Mouse (Mus musculus) liver, embryonic 13.5 days (tissue): ENCODE results near the gene Chd2. TPM values are rescaled to one million over a fixed set of nuclear protein-coding genes. Genes with fewer than 3 reads are reported as not detected.

Experiments
- ATAC-seq: fragments of 200-750 bp; cut with Nextera tagmentation; 2 replicates; pipeline ENCODE4 v1.8.0; 2017; ENCODE audit warnings: low read depth, mild to moderate bottlenecking, moderate number of reproducible peaks, moderate library complexity
- DNase-seq: peaks from one replicate; pipeline ENCODE4 v3.0.0; 2022
- H3K27ac ChIP-seq: fragments of 300-500 bp; sonication (generic); 2 replicates; pipeline ENCODE4 v1.5.1; 2015; ENCODE audit warnings: moderate library complexity, mild to moderate bottlenecking, inconsistent platforms
- H3K27me3 ChIP-seq: fragments of 300-500 bp; sonication (generic); 2 replicates; pipeline ENCODE4 v1.6.1; 2015; ENCODE audit warnings: mild to moderate bottlenecking, inconsistent platforms
- H3K36me3 ChIP-seq: fragments of 300-500 bp; sonication (generic); 2 replicates; pipeline ENCODE4 v1.6.1; 2015; ENCODE audit warnings: mild to moderate bottlenecking, inconsistent platforms
- H3K4me1 ChIP-seq: fragments of 300-500 bp; sonication (generic); replicated peaks from 2 replicates; pipeline ENCODE4 v1.6.1; 2015; ENCODE audit warnings: inconsistent platforms
- H3K4me2 ChIP-seq: fragments of 300-500 bp; sonication (generic); 2 replicates; pipeline ENCODE4 v1.6.1; 2015; ENCODE audit warnings: inconsistent platforms, mild to moderate bottlenecking, moderate library complexity
- H3K4me3 ChIP-seq: fragments of 300-500 bp; sonication (generic); replicated peaks from 2 replicates; pipeline ENCODE4 v1.5.1; 2015; ENCODE audit warnings: mild to moderate bottlenecking, inconsistent platforms
- H3K9ac ChIP-seq: fragments of 300-500 bp; sonication (generic); 2 replicates; pipeline ENCODE4 v1.6.1; 2015; ENCODE audit warnings: mild to moderate bottlenecking, inconsistent platforms
- H3K9me3 ChIP-seq: fragments of 300-500 bp; sonication (generic); replicated peaks from 2 replicates; pipeline ENCODE4 v1.6.1; 2016; ENCODE audit warnings: inconsistent platforms
- WGBS: fragments of 180-500 bp; shearing (Covaris S2); methylation state at CpG from one replicate; pipeline ENCODE4 v1.1.7; 2015; ENCODE audit not compliant: insufficient replicate concordance; 5-methylcytosine and 5-hydroxymethylcytosine counted together
- polyA plus RNA-seq: library from polyadenylated mRNA; unstranded; fragments of >200 nt; fragmentation: Nextera tagmentation; extraction: Ambion mirVana; gene quantifications from 2 replicates; pipeline ENCODE4 v1.2.1, GENCODE M21; 2015

Chd2 gene
- polyA plus RNA-seq, 1 experiment from 2014 or later = 18.8 TPM

DNA sequence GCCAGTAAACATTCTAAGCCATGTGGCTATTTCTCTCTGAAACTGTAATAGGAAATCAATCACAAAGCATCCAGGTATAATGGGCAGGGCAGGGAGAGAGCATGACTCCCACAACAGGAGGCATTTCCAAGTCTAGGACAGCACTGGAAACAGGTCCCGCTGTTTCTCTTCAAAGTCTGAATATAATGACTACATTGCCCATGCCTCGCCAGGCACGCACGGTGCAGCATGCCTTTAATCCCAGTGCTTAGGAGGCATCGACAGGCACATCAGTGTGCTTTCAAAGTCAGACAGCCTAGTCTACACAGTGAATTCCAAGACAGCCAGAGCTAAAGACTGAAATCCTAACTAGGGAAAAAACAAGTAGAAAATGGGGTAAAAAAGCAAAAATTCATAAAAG, 24.8 kb downstream of the Chd2 start:
- 85% methylated on average over 5 of the region's 5 CpGs for WGBS
- Histone ChIP-seq H3K27ac (peak overlapping the region; percentile 91), H3K4me1 (peaks cover 53% of the 10 kb centered on the region), H3K9me3 (no peaks in the 10 kb centered on the region), H3K4me3 (peak overlapping the region; percentile 16), H3K36me3 (peaks cover 75% of the 10 kb centered on the region), H3K4me2 (peak overlapping the region; percentile 46), H3K27me3 (no peaks in the 10 kb centered on the region), H3K9ac (peak overlapping the region; percentile 62)
- DNase-seq (no peak), ATAC-seq (no peak)

DNA sequence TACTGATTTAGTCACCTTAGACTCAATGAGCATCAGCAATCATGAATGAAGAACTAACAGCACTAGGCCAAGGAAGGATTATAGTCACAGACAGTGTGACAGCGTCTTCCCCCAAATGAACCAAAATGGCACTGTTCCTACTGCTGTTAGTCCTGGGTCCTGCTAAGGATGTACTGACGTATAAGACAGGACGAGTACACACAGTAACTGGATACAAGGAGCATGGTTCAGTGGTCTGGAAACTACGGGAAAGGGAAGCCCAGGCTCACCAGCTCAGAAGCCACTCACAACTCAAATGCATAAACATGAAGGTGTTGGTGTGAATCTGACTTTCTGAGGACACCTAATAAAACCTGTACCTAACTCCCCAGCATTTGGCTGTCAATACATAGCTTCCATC, 27.1 kb downstream of the Chd2 start:
- Histone ChIP-seq H3K36me3 (peaks cover 78% of the 10 kb centered on the region), H3K9ac (no peak overlapping the region), H3K4me2 (no peak overlapping the region), H3K27me3 (no peaks in the 10 kb centered on the region), H3K27ac (no peak overlapping the region), H3K4me1 (peaks cover 37% of the 10 kb centered on the region), H3K9me3 (no peaks in the 10 kb centered on the region), H3K4me3 (no peak overlapping the region)
- ATAC-seq = no peak
- WGBS = 89% methylated on average over 4 of the region's 4 CpGs
- DNase-seq = no peak

DNA sequence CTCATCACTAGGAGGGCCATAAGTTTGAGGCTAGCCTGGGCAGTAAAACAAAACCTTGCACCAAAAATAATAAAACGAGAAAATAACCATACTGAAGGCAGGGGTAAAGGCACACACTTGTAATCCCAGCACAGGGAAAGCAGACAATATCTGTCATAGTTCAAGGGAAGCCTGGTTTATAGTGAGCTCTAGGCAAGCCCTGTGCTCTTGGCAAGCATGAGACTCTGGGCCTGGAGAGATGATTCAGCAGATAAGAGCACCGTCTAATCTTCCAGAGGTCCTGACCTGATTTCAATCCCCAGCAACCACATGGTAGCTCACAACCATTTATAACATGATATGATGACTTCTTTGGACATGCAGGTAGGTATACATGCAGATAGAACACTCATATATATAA, 29.2 kb downstream of the Chd2 start:
- H3K9ac ChIP-seq = no peak overlapping the region
- peaks cover 17% of the 10 kb centered on the region for H3K4me1 ChIP-seq
- no peak overlapping the region for H3K4me2 ChIP-seq
- no peaks in the 10 kb centered on the region for H3K27me3 ChIP-seq
- H3K27ac ChIP-seq = no peak overlapping the region
- H3K36me3 ChIP-seq = peaks cover 88% of the 10 kb centered on the region
- H3K9me3 ChIP-seq = no peaks in the 10 kb centered on the region
- ATAC-seq (no peak), DNase-seq (no peak)
- H3K4me3 ChIP-seq = no peak overlapping the region
- 47% methylated on average over 2 of the region's 2 CpGs for WGBS

DNA sequence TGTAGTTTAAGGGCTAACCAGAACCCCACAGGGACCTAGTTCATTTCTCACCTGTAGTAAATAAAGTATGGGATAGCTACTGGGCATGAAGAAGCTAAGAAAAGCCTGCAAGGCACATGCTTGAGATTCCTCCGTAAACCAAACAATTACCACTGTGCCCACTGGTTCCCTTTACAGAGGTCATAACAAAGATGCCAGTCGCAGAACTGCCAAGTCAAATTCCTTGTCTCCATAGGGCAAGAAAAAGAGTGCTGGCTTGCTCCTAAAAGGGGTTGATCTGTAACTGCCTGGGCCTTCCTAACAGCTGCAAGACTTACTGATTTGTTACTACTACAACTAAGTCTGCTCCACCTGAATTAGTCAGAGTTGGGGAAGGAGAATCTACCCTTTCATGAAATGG, 32.9 kb downstream of the Chd2 start:
- ATAC-seq (no peak), DNase-seq (no peak)
- Histone ChIP-seq H3K4me2 (no peak overlapping the region), H3K36me3 (peaks cover 91% of the 10 kb centered on the region), H3K9ac (no peak overlapping the region), H3K27me3 (no peaks in the 10 kb centered on the region), H3K4me3 (no peak overlapping the region), H3K27ac (no peak overlapping the region), H3K9me3 (no peaks in the 10 kb centered on the region), H3K4me1 (no peaks in the 10 kb centered on the region)
- 96% methylated on average over 2 of the region's 2 CpGs for WGBS

DNA sequence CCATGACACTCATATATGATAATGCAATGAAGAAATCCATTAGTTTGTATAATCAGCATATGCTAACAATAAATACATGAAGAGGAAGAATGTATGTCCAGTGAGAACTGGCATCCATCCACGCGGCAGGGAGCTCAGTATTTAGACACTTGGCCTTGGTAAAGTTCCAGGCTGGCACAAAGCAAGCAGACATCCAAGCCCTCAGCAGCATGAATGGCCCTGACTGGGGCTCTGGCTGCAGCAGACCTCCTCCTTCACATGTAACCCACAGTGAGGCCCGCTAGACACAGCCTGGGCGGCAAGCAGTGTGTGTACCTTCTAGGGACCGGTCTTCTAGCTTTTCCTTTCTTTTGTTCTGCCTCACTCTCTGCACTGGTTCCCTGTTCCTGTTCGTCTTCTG, 34.1 kb downstream of the Chd2 start:
- 96% methylated on average over 6 of the region's 6 CpGs for WGBS
- Histone ChIP-seq H3K4me3 (no peak overlapping the region), H3K9ac (no peak overlapping the region), H3K4me2 (no peak overlapping the region), H3K27ac (no peak overlapping the region), H3K27me3 (no peaks in the 10 kb centered on the region), H3K4me1 (no peaks in the 10 kb centered on the region), H3K9me3 (no peaks in the 10 kb centered on the region), H3K36me3 (peaks cover 90% of the 10 kb centered on the region)
- DNase-seq (no peak), ATAC-seq (peak; percentile 23; the same call in 1 of the 2 replicates)

DNA sequence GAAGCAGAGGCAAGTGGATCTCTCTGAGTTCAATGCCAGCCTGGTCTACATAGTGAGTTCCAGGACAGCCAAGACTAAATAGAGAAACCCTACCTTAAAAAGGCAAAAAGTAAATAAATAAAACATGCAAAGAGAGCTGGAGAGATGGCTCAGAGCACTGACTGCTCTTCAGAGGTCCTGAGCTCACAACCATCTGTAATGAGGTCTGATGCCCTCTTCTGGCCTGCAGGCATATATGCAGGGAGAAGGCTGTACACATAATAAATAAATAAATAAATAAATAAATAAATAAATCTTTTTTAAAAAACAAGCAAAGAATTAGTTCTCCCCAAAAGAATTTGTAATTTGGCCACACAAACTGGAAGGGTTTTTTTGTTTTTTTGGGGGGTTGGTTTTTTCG, 34.8 kb downstream of the Chd2 start:
- H3K4me1 ChIP-seq = no peaks in the 10 kb centered on the region
- H3K9ac ChIP-seq = no peak overlapping the region
- no peak overlapping the region for H3K4me3 ChIP-seq
- no peaks in the 10 kb centered on the region for H3K9me3 ChIP-seq
- ATAC-seq (no peak), DNase-seq (no peak)
- 97% methylated on average over 1 of the region's 1 CpGs for whole genome bisulfite sequencing
- H3K4me2 ChIP-seq = no peak overlapping the region
- no peak overlapping the region for H3K27ac ChIP-seq
- no peaks in the 10 kb centered on the region for H3K27me3 ChIP-seq
- H3K36me3 ChIP-seq = peaks cover 93% of the 10 kb centered on the region

DNA sequence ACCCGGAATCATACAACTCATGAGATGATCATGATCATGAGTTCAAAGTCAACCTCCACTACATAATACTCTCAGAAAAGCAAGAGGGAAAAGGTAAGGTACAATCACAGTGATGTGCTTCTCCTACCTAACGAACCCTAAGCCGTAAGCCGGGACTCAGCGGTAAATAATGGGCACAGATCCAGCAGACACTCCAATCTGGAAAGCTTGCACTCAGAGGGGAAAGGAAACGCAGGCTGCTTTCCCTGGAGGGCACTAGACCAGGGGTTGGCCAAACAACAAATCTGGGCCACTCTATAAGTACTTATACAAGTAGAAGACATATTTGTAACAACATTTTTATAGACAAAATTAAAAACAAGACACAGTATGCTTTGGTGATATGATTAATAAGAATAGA, 36.4 kb downstream of the Chd2 start:
- Histone ChIP-seq H3K4me3 (no peak overlapping the region), H3K36me3 (peaks cover 94% of the 10 kb centered on the region), H3K9me3 (no peaks in the 10 kb centered on the region), H3K4me2 (no peak overlapping the region), H3K27me3 (no peaks in the 10 kb centered on the region), H3K4me1 (no peaks in the 10 kb centered on the region), H3K9ac (no peak overlapping the region), H3K27ac (no peak overlapping the region)
- DNase-seq = no peak
- ATAC-seq = no peak
- WGBS = 91% methylated on average over 6 of the region's 6 CpGs

DNA sequence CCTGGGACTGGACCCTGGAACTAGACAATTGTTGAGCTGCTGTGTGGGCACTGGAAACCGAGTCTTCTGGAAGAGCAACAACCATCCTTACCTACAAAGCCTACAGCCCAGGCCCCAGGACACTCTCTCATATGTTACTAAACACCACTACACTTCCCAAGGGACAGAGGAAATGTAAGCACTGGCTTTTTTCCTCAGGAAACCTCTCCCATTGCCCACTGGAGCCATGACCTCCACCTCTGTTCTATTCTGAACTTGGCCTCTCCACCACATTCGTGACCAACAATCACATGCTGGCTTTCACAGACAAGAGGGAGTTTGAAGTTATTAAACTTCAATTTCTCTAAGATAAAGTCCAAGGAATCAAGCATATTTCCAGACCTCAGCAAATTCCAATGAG, 43.4 kb downstream of the Chd2 start:
- H3K27ac ChIP-seq = no peak overlapping the region
- ATAC-seq (no peak), DNase-seq (no peak)
- no peak overlapping the region for H3K4me3 ChIP-seq
- no peaks in the 10 kb centered on the region for H3K27me3 ChIP-seq
- no peaks in the 10 kb centered on the region for H3K4me1 ChIP-seq
- H3K9ac ChIP-seq = no peak overlapping the region
- H3K36me3 ChIP-seq = peaks cover 87% of the 10 kb centered on the region
- WGBS = 87% methylated on average over 2 of the region's 2 CpGs
- no peak overlapping the region for H3K4me2 ChIP-seq
- no peaks in the 10 kb centered on the region for H3K9me3 ChIP-seq

DNA sequence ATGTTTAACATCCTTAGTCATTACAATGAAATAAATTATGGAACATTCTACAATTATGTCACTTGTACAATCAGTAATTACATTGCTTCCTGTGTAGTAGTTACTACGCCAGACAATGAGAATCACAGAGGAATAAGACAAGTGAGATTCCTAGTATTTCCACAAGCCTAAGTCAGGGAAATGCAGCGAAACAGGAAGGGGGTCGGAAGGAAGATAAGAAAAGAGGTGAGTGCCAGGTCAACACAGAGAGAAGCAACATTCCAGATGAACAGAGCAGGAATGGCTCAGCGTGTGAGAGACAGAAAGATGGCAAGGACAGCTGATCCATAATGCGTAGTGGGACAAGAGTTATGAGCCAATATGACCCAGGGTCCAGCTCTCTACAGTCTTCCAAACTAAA, 52.4 kb downstream of the Chd2 start:
- Histone ChIP-seq H3K27me3 (no peaks in the 10 kb centered on the region), H3K4me3 (no peak overlapping the region), H3K27ac (no peak overlapping the region), H3K4me1 (no peaks in the 10 kb centered on the region), H3K4me2 (no peak overlapping the region), H3K9me3 (no peaks in the 10 kb centered on the region), H3K9ac (no peak overlapping the region), H3K36me3 (peaks cover 88% of the 10 kb centered on the region)
- DNase-seq (no peak), ATAC-seq (no peak)
- WGBS = 86% methylated on average over 5 of the region's 5 CpGs

DNA sequence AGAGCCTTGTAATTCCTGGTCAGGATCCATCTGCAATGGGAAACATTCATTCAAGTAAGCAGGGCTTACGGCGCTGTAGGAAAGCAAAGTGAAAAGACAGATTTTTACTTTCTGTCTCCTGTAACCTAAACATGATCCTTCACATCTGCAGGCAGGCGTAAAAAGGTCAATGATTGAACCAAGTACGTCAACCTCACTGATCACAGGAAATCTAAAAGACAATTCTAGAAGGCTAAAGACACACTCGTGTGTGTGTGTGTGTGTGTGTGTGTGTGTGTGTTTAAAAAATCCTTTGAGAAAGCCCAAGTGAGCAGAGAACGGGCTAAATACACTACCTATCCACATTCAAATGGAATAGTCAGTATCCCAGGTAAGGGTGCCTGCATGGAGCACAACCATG, 60.5 kb downstream of the Chd2 start:
- Histone ChIP-seq H3K9me3 (no peaks in the 10 kb centered on the region), H3K4me3 (no peak overlapping the region), H3K27me3 (no peaks in the 10 kb centered on the region), H3K27ac (no peak overlapping the region), H3K36me3 (peaks cover 89% of the 10 kb centered on the region), H3K4me1 (peaks cover 7% of the 10 kb centered on the region), H3K9ac (no peak overlapping the region), H3K4me2 (no peak overlapping the region)
- DNase-seq = no peak
- ATAC-seq = no peak
- WGBS = 90% methylated on average over 6 of the region's 6 CpGs

DNA sequence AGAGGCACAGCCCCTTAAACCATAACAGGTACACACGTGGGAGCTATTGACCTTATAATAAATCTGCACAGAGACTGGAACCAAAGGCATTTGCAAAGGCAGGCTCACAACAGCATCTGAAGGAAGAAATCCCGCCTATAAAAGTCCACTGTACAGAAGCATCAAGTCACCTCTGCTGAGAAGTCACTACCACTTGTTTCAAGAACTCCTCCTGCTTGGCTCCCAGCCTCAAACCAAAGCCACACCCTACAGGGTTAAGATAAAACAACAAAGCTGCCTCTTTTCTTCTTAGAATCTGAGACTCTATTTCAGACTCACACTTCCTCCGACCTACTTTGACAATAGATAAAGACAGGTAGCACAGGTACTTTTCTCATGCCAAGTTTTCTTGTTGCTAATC, 62.1 kb downstream of the Chd2 start:
- no peak overlapping the region for H3K4me2 ChIP-seq
- peaks cover 93% of the 10 kb centered on the region for H3K36me3 ChIP-seq
- peaks cover 7% of the 10 kb centered on the region for H3K4me1 ChIP-seq
- ATAC-seq (no peak), DNase-seq (no peak)
- no peaks in the 10 kb centered on the region for H3K27me3 ChIP-seq
- no peak overlapping the region for H3K9ac ChIP-seq
- H3K27ac ChIP-seq = no peak overlapping the region
- no peaks in the 10 kb centered on the region for H3K9me3 ChIP-seq
- H3K4me3 ChIP-seq = no peak overlapping the region
- 66% methylated on average over 3 of the region's 3 CpGs for WGBS

DNA sequence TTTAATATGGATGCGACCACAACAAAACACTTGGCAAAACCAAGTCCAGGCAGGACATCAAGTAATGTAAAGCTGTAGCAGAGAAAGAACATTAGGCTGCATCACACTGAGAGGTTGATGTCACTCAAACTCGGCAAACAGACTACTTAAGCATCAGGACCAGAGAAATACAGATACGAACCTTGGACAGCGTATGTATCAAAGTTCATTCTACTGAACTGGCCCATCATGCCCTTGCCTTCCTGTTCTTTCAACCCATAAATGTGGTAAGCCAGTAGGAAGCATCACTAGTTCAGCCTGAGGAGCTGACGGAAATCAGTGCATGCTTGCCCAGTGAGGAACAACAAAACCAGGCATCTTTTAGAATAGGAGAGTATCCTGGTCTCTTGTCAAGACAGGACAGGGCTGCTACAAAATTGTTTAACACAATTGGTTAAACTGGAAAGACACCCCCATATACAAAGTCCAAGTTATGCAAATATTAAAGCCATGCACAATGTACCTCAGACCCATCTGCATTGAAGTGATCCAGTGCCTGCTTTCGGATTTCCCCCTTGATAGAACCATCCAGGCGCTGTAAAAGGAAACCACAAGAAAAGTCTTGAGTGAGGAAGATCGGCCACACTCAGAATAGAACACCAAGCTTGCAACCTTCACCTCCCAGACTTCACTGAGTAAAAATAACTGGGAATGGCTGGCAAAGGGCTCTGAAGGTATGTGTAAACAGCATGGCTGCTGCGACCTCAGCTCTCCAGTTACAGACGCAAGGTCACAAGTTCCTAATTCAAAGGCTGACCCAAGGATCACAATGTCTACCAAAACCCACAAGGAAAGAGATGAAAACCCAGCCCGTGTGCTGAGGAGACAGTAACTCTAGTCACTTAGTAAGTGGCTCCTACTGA, 63.2 kb downstream of the Chd2 start:
- no peaks in the 10 kb centered on the region for H3K27me3 ChIP-seq
- peaks cover 7% of the 10 kb centered on the region for H3K4me1 ChIP-seq
- no peak overlapping the region for H3K4me2 ChIP-seq
- no peak overlapping the region for H3K4me3 ChIP-seq
- DNase-seq (no peak), ATAC-seq (no peak)
- 79% methylated on average over 11 of the region's 11 CpGs for WGBS
- H3K9me3 ChIP-seq = no peaks in the 10 kb centered on the region
- 0 out of 2 replicates have a peak overlapping the region, but pooled peaks have one; percentile 11 for H3K27ac ChIP-seq
- H3K9ac ChIP-seq = no peak overlapping the region
- H3K36me3 ChIP-seq = peaks cover 96% of the 10 kb centered on the region
